Mouse (Mus musculus): ENCODE measurements around the gene Add3.
A peak's percentile ranks its signal among the peaks of the same experiment; 100 is the strongest.

DNA sequence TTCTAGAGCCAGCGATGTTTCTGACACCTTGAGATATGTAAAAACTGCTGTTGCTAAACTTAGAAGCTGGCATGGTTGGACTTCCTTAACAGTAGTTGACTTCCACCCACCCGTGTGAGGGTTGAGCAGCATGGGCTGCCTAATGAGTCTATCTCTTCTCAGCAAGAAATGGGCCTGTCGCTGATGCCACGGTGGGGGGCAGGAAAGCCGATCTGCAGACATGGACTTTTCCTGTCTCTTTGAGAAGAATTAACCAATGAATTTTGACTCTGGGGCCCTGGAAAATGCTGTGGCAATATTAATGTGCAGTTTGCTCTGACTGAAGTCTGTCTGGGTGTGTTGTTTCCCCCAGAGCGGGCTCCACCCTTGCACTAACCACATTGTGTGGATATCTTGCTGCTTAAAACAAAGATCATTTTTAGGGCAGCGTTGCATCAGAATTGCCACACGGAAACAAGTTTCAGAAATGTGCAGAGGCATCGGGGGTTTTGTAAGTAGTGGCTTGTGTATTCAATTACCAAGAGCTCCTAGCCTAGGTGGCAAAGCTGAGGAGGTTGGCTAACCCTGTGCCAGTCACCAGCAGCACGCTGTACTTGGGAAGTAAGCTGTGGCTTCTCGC, 53.8 kb downstream of the Add3 start:
- TF ChIP-seq CTCF (IDR thresholded peaks at IDR 0.05 in 2 of 3, conservative IDR thresholded peaks at IDR 0.05 in 1 of 3; ENCODE audit: control insufficient read depth in 1 of 3, insufficient read depth in 1 of 3, low read depth in 2 of 3, low read length in 3 of 3, poor library complexity in 1 of 3, severe bottlenecking in 1 of 3): no peak
- TF ChIP-seq MXI1 (IDR thresholded peaks at IDR 0.05; ENCODE audit: low read depth, low read length): peak; percentile 82
- 0 out of 2 replicates have a peak, but pooled peaks have one; percentile 21 for TF ChIP-seq NRF1 (IDR thresholded peaks at IDR 0.05; ENCODE audit: insufficient read depth, low read depth, low read length, poor library complexity, severe bottlenecking)
- TF ChIP-seq GABPA (IDR thresholded peaks at IDR 0.05; ENCODE audit: low read depth, low read length): no peak
